Mouse (Mus musculus) brain, embryonic 14.5 days (tissue): Measurements from ENCODE around the gene Lrfn4. TPM values are rescaled to one million over a fixed set of nuclear protein-coding genes. Genes with fewer than 3 reads are reported as not detected.

Source experiments
- DNase-seq: peaks from one replicate; pipeline ENCODE4 v3.0.0-alpha.2; 2011; ENCODE audit warnings: low read depth
- CTCF ChIP-seq: fragments of 200-500 bp; IDR thresholded peaks from 2 replicates; pipeline ENCODE4 v1.5.1; 2012; ENCODE audit warnings: inconsistent platforms, mild to moderate bottlenecking, moderate library complexity, borderline replicate concordance; ENCODE audit not compliant: insufficient read depth, insufficient read length; ENCODE audit errors: extremely low read depth
- POLR2A ChIP-seq: fragments of 200-500 bp; IDR thresholded peaks from 2 replicates; pipeline ENCODE4 v1.6.1; 2012; ENCODE audit warnings: mild to moderate bottlenecking, inconsistent platforms, borderline replicate concordance; ENCODE audit not compliant: poor library complexity, insufficient read depth, insufficient read length, severe bottlenecking; ENCODE audit errors: extremely low read depth
- polyA plus RNA-seq: library from polyadenylated mRNA; depleted of rRNA; stranded (reverse); fragments of >200 nt; gene quantifications from 2 replicates; pipeline ENCODE4 v1.2.3, GENCODE M21; 2012

Gene Lrfn4
- polyA plus RNA-seq, 1 experiment: 90.3 TPM

DNA sequence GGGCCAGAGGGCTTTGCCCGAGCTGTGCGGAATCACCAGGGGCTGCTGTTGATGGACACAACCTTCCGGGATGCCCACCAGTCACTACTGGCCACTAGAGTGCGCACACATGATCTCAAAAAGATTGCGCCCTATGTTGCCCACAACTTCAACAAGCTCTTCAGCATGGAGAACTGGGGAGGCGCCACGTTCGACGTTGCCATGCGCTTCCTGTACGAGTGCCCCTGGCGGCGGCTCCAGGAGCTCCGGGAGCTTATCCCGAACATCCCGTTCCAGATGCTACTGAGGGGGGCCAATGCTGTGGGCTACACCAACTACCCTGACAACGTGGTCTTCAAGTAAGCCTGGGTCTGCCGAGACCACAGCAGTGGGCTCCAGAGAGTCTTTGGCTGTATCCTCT is 2.7 kb upstream of the Lrfn4 start:
- peak; percentile 46; the same call in 1 of the 2 replicates for TF ChIP-seq CTCF
- no peak for TF ChIP-seq POLR2A
- DNase-seq: peak; percentile 65

DNA sequence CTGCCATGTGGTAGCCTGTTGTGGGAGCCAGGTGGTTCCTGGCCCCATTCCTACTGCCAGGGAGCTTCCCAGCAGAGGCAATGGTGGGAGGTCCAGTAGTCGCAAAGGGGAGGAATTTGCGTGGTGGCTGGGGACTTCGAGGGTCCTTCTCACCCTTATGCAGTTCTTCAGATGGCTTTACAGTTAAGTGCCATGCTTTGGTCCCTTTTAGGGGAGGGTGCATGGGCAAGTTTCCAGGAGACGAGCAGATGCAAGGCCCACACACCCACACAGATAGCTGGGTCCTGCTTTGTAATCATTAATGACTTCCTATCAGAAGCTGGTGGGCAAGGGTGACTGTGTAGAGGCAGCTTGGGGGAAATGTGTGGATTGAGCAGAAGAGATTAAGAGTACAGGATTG is 1.1 kb upstream of the Lrfn4 start:
- no peak for DNase-seq

DNA sequence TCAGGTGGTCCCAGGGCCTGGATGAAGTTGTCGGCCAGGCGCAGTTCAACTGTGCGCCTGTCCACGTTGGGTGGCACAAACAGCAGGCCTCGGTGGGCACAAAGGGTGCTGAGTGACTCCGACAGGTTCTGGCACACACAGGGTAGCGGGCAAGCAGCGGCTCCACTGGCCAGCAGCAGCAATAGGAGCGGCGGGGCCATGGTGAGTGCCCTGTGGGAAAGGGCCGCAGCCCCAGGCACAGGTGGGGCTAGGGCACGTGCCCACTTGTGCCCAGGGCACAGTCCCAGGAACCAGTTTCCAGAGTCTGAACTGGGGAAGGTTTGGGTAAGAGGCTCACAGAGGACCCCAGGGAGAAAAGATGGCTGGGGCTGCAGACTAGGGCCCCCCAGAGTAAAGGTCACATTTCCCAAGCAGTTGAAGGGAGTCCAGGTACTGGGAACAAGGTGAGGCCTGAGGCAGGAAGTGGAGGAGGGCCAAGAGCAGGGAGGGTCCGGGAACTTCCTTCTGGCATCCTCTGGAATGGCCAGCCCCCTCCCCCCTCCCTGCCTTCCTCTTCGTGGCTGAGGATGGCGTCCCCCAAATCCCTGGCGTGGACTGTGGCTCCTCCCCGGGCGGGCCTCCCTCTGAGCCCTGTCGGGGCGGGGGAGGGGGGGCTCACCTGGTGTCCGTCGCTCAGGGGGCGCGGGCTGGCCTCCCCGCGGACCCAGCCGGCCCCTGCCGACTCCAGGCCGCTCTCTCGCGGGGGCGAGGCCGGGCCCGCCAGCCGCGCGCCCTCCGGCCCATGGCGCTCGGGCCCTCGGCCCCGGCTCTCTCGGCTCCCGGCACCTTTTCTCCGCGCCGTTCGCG is 939 bp downstream of the Lrfn4 start:
- DNase-seq: peak; percentile 46
- TF ChIP-seq CTCF (no peak), POLR2A (no peak)

More for the DNA sequence above, 1.1 kb upstream of the Lrfn4 start:
- TF ChIP-seq CTCF: no peak
- TF ChIP-seq POLR2A: no peak

DNA sequence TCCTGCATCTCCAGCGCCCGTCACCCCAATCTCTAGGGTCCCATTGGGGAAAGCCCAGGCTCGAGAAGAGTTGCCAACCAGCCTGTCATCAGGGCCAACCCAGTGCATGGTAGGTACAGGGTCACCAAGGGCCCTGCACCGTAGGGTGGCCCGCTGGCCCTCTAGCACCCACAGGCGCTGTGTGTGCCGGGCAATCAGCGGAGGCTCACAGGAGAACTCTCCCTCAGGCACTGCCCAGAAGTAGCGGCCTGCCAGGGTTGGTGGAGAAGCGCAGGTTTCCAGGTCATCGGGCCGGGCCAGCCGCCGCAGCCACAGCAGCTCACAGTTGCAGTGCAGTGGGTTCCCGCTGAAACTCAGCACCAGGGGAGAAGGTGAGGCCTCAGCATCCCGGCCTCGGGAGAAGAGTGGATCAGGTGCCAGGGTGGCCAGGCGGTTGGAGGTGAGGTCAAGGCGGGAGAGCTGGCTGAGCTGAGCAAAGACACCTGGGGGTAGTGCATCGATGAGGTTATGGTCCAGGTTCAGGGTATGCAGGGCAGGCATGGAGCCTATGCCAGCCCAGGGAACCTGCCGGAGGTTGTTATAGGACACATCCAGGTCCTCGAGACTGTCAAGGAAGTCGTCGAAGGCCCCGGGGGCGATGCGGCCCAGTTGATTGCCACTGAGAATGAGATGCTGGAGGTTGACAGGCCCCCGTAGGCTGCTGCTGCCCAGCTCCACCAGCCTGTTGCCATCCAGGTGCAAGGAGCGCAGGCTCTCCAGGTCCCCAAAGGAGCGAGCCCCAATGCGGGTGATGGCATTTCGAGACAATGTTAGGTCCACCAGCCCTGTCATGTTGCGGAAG is 1.8 kb downstream of the Lrfn4 start:
- no peak for DNase-seq
- TF ChIP-seq POLR2A (no peak), CTCF (no peak)

DNA sequence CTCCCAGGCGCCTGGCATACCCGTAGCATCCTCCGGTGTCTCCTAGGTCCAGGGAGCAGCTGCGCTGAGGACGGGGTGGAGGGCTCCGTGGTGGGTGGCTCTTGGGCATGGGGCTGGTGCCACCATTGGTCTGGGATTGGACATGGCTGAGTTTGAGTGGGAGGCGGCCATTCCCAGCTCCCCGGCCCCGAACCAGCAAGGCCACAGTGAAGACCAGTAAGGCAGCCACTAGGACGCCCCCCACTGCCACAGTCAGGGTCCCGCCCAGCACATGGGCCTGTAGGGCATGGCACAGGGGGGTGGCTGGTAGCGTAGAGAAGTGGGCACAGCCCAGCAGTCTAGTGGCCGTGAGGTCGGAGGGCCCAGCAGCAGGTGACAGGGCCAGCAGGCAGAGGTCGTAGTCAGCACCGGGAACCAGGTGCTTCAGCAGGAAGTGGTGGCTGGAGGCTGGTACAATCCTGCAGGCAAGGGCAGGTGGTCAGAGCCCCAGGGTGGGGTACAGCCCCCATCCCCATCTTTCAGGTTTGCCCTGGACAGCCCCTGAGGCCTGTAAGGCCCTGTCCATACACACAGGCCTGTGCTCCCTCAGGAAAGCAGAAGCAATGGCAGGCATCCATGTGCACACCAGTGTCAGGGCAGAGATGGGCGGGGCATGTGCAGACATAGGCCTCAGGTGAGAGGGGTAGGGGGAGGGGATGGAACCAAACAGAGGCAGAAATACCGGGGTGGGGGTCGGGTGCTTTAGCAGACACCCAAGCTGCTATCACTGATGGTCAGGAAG is 3.1 kb downstream of the Lrfn4 start:
- no peak for DNase-seq
- no peak for TF ChIP-seq CTCF
- no peak for TF ChIP-seq POLR2A

DNA sequence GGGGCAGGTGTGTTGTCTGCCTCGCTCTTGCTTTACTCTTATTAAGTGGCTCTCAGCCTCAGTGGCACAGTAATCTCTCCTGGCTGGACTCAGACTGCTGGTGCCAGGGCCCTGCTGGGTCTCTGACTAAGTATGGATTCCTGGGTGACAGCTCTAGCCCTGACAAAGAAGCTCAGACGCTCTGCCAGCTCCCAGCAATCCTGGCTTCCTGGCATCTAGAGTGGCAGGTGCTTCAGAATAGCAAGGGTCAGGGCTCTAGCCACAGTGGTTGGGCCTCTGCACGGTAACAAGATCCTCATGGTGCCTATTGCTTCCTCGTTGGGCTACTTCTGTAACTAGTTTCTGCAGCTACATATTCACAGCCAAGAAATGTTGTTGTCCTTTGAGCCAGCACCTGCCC is 5.4 kb downstream of the Lrfn4 start:
- no peak for DNase-seq

DNA sequence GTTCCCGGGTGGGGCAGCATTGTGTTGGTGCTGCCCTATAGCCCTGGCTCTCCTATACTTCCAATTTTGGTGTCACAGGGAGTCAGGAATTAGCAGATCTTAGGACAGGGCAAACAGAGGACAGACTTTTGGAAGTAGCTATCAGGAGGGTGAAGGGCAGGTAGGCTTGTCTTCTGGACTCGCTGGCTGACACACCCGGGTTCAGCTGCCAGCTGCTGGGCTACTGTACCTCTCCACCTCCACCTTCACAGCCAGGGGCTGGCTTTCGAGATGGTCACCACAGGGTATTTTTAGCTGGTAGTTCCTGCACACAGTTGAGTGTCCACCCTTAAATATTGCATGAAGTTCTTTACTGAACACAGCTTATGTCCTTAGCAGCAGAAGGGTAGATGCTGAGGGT is 7.0 kb downstream of the Lrfn4 start:
- TF ChIP-seq POLR2A: no peak
- no peak for TF ChIP-seq CTCF
- DNase-seq: no peak

More for the DNA sequence above, 5.4 kb downstream of the Lrfn4 start:
- TF ChIP-seq CTCF (no peak), POLR2A (no peak)

DNA sequence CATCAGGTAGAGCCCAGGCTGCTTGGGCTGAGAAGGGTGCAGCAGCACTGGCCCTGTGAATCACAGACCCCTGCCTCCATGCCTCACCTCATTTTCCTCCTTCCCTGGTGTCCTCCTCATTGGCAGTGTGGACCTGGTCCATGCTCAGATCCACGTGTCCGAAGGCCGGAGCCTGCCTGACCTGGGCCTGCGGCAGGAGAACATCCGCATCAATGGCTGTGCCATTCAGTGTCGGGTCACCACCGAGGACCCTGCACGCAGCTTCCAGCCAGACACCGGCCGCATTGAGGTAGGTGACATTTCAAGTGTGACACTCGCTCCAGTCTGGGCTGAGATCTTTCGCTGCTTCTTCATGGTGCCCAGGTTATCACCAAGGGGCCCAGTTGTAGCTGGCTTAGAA is 8.1 kb downstream of the Lrfn4 start:
- DNase-seq: no peak
- TF ChIP-seq POLR2A (no peak), CTCF (no peak)

DNA sequence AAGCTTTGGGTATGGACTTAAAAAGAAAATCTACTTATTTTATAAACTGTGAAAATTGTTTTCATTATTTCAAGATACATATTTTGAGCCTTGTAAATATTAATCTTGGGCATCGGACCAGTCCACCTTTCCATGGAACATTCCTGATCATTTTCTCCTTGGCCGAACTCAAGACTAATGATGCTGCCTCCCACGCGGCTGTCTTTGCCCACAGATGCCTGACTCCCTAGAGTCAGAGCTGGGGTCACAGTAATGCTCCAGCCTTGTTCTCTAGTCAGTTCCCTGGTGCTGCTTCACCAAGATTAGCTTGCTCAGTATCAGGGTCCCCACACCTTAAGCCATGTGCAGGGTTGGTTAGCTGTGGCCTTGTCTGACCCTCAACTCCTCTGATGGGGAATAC is 9.8 kb downstream of the Lrfn4 start:
- TF ChIP-seq CTCF: no peak
- no peak for TF ChIP-seq POLR2A
- DNase-seq: no peak

DNA sequence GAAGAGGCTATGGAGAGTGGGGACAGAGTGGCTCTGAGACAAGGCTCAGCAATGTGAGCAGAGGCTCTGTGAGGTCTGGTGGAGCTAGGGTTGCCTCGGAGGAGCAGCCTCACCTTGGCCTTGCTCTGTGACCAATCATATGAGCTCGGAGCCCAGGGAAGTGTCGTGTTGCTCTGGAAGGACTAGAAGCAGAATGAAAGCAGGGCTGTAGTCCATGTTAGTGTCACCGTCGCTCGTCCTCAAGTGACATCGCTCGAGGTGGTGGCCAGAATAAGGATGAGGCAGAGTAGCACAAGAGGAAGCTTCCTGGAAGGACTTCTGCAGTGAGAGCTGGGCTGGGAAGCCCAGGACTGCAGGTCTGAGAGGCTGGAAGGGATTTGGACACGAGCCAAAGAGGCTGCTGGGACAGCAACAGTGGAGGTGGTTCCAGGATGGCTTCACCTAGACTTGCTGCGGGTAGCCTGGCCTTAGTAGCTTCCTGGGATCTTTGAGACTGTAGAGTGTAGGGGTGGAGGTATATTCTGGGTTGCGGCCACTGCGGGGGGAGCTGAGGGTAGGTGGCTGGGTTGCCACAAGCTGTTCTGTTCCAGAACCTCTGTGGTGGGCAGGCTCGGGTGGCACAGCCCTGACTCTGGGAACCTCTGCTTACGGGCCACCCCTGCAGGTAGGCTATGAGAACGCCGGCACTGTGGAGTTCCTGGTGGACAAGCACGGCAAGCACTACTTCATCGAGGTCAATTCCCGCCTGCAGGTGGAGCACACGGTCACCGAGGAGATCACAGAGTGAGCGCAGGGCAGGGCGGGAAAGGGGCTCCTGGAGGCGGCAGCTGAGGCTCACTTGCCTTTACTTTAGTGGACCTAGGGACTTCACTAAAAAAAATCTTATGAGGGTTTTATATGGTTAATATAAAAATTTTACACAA is 11.4 kb downstream of the Lrfn4 start:
- no peak for DNase-seq
- TF ChIP-seq POLR2A (no peak), CTCF (peak; percentile 46; the same call in 1 of the 2 replicates)
